Mouse (Mus musculus): ENCODE measurements around the gene H2-T22. TPM values are rescaled to one million over a fixed set of nuclear protein-coding genes. Genes with fewer than 3 reads are reported as not detected.
A peak's percentile ranks its signal among the peaks of the same experiment; 100 is the strongest.

The H2-T22 gene
- polyA plus RNA-seq, 1 experiment from 2014 or later, result 18.8 TPM

- Histone ChIP-seq H3K4me2 (ENCODE audit: low read depth, low read length) (no peak overlapping the region), H3K9me3 (ENCODE audit: control insufficient read depth, low read length) (no peaks in the 10 kb centered on the region; the same call in 1 of the 2 replicates), H3K4me3 (ENCODE audit: low read length) (no peak overlapping the region), H3K27ac (ENCODE audit: low read length) (no peak overlapping the region), H3K9ac (ENCODE audit: low read length) (no peak overlapping the region), H3K27me3 (ENCODE audit: control insufficient read depth, insufficient read depth, low read depth, low read length) (no peaks in the 10 kb centered on the region), H3K36me3 (ENCODE audit: control insufficient read depth, insufficient read depth, low read length) (no peaks in the 10 kb centered on the region), H3K4me1 (replicated peaks; ENCODE audit: control insufficient read depth, insufficient read depth, low read length) (peaks cover 8% of the 10 kb centered on the region)
- WGBS, result 92% methylated on average over 6 of the region's 6 CpGs
- ATAC-seq (ENCODE audit: low read depth), result no peak
These were observed 40.6 kb downstream of the H2-T22 start for GRCm38 (mm10) chr17:36001966-36002365.

DNA sequence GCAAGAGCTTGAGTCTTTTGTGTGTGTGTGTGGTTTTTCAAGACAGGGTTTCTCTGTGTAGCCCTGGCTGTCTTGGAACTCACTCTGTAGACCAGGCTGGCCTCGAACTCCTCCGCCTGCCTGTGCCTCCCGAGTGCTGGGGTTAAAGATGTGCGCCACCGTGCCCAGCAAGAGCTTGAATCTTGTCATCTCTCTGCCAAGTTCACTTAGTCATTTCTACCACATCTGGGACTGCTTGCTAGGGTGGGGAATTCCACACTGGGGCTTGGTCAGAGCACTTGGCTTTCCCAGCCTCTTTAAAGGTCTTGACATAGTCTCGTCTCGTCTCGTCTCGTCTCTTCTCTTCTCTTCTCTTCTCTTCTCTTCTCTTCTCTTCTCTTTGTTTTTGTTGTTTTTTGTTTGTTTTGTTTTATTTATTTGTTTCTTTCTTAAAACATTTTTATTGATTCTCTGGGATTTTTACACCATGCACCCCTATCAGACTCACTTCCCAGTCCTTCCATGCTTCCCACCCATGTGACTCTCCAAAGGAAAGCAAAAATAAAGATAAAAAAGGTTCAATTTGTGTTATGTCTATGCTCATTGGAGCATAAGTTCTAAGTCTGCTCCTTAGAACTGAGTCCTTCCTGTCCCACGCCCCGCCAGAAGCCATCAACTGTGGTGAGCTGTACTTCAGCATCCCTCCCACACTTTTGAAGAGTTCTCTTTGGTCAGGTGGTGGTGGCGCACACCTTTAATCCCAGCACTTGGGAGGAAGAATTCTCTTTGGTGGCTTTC lies 41.2 kb downstream of the H2-T22 start:
- ATAC-seq (ENCODE audit: low read depth), result no peak
- Histone ChIP-seq H3K36me3 (ENCODE audit: control insufficient read depth, insufficient read depth, low read length) (no peaks in the 10 kb centered on the region), H3K4me2 (ENCODE audit: low read depth, low read length) (no peak overlapping the region), H3K9me3 (ENCODE audit: control insufficient read depth, low read length) (no peaks in the 10 kb centered on the region; the same call in 1 of the 2 replicates), H3K4me3 (ENCODE audit: low read length) (no peak overlapping the region), H3K9ac (ENCODE audit: low read length) (no peak overlapping the region), H3K4me1 (replicated peaks; ENCODE audit: control insufficient read depth, insufficient read depth, low read length) (peaks cover 8% of the 10 kb centered on the region), H3K27ac (ENCODE audit: low read length) (no peak overlapping the region), H3K27me3 (ENCODE audit: control insufficient read depth, insufficient read depth, low read depth, low read length) (no peaks in the 10 kb centered on the region)
- 87% methylated on average over 12 of the region's 12 CpGs for WGBS

DNA sequence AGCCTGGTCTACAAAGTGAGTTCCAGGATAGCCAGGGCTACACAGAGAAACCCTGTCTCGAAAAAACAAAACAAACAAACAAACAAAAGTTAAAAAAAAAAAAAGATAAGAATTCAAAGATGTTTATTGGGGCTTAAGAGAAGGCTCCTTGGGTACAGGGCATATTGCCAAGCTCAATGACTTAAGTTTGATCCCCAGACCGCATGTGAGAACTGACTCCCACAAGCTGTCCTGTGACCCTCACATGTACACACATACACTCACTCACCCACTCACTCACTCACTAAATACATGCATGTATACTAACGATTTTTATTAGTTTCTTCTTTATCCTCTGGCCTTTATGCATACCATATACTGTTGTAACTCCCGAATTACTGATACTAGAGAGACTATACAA lies 42.2 kb downstream of the H2-T22 start:
- 74% methylated on average over 4 of the region's 4 CpGs for WGBS

DNA sequence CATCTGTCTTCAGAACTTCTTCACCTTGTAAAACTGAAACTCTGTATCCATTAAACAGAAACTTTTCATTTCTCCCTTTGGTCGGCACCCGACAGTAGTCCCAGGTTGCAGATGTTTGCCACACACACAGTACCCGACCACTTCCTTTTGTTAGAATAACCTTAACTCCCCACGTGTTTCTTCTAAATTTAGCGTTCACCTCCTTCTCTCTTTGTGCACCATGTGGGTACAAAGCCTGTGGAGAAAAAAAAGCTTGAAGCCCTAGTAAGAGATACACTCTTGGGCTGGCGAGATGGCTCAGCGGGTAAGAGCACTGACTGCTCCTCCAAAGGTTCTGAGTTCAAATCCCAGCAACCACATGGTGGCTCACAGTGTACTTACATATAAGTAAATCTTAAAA lies 43.2 kb downstream of the H2-T22 start:
- Histone ChIP-seq H3K9ac (ENCODE audit: low read length) (no peak overlapping the region), H3K4me2 (ENCODE audit: low read depth, low read length) (no peak overlapping the region), H3K4me3 (ENCODE audit: low read length) (no peak overlapping the region), H3K9me3 (ENCODE audit: control insufficient read depth, low read length) (no peaks in the 10 kb centered on the region), H3K36me3 (ENCODE audit: control insufficient read depth, insufficient read depth, low read length) (no peaks in the 10 kb centered on the region), H3K27me3 (ENCODE audit: control insufficient read depth, insufficient read depth, low read depth, low read length) (no peaks in the 10 kb centered on the region), H3K27ac (ENCODE audit: low read length) (no peak overlapping the region), H3K4me1 (replicated peaks; ENCODE audit: control insufficient read depth, insufficient read depth, low read length) (peaks cover 16% of the 10 kb centered on the region)
- WGBS, result 78% methylated on average over 7 of the region's 7 CpGs
- ATAC-seq (ENCODE audit: low read depth), result no peak

More for the DNA sequence above, 42.2 kb downstream of the H2-T22 start:
- H3K27ac ChIP-seq (ENCODE audit: low read length), result no peak overlapping the region
- no peak overlapping the region for H3K4me3 ChIP-seq (ENCODE audit: low read length)
- H3K9ac ChIP-seq (ENCODE audit: low read length), result no peak overlapping the region
- H3K4me2 ChIP-seq (ENCODE audit: low read depth, low read length), result no peak overlapping the region
- H3K9me3 ChIP-seq (ENCODE audit: control insufficient read depth, low read length), result no peaks in the 10 kb centered on the region
- ATAC-seq (ENCODE audit: low read depth), result no peak
- peaks cover 11% of the 10 kb centered on the region for H3K4me1 ChIP-seq (replicated peaks; ENCODE audit: control insufficient read depth, insufficient read depth, low read length)
- no peaks in the 10 kb centered on the region for H3K36me3 ChIP-seq (ENCODE audit: control insufficient read depth, insufficient read depth, low read length)
- no peaks in the 10 kb centered on the region for H3K27me3 ChIP-seq (ENCODE audit: control insufficient read depth, insufficient read depth, low read depth, low read length)

DNA sequence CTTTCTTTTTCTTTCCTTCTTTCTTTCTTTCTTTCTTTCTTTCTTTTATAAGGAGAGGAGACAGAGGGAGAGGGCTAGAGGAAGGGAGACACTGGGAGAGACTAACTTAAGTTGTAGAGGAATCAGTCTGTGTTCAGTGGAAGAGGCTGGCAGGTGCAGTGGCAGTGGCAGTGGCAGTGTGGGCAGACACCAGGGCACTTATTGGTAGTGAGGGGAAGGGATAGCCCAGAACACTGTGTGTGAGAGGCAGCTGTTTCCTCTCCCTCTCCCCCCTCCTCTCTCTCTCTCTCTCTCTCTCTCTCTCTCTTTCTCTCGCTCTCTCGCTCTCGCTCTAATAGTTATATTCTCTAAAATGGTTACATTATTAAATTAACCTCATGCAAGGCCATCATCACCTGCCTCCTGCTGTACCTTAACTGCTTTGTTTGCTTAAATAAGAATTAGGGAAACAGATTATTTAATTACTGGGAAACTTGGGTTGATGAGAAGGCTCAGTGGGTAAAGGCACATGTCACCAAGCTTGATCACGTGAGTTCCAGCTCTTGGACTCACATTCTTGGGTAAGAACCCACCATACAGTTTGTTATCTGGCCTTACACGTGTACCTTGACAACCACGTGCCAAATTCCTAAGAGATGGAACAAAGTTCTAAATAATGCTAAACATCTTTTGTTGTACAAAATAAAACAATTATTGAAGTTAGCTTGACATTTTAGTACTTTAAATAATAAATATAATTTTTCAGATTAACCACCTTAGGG lies 43.8 kb downstream of the H2-T22 start:
- no peak overlapping the region for H3K4me3 ChIP-seq (ENCODE audit: low read length)
- WGBS, result 82% methylated on average over 6 of the region's 6 CpGs
- no peaks in the 10 kb centered on the region for H3K9me3 ChIP-seq (ENCODE audit: control insufficient read depth, low read length)
- ATAC-seq (ENCODE audit: low read depth), result no peak
- H3K4me2 ChIP-seq (ENCODE audit: low read depth, low read length), result no peak overlapping the region
- H3K27me3 ChIP-seq (ENCODE audit: control insufficient read depth, insufficient read depth, low read depth, low read length), result no peaks in the 10 kb centered on the region
- H3K4me1 ChIP-seq (replicated peaks; ENCODE audit: control insufficient read depth, insufficient read depth, low read length), result peaks cover 16% of the 10 kb centered on the region
- H3K27ac ChIP-seq (ENCODE audit: low read length), result no peak overlapping the region
- H3K9ac ChIP-seq (ENCODE audit: low read length), result no peak overlapping the region
- H3K36me3 ChIP-seq (ENCODE audit: control insufficient read depth, insufficient read depth, low read length), result no peaks in the 10 kb centered on the region

GRCm38 (mm10) chr17:35997713-35998510 lies 44.6 kb downstream of the H2-T22 start:
- Histone ChIP-seq H3K27ac (ENCODE audit: low read length) (no peak overlapping the region), H3K27me3 (ENCODE audit: control insufficient read depth, insufficient read depth, low read depth, low read length) (no peaks in the 10 kb centered on the region), H3K4me1 (replicated peaks; ENCODE audit: control insufficient read depth, insufficient read depth, low read length) (peaks cover 16% of the 10 kb centered on the region), H3K4me3 (ENCODE audit: low read length) (no peak overlapping the region), H3K4me2 (ENCODE audit: low read depth, low read length) (no peak overlapping the region), H3K36me3 (ENCODE audit: control insufficient read depth, insufficient read depth, low read length) (no peaks in the 10 kb centered on the region), H3K9me3 (ENCODE audit: control insufficient read depth, low read length) (no peaks in the 10 kb centered on the region), H3K9ac (ENCODE audit: low read length) (no peak overlapping the region)
- WGBS, result 44% methylated on average over 12 of the region's 12 CpGs
- no peak for ATAC-seq (ENCODE audit: low read depth)

DNA sequence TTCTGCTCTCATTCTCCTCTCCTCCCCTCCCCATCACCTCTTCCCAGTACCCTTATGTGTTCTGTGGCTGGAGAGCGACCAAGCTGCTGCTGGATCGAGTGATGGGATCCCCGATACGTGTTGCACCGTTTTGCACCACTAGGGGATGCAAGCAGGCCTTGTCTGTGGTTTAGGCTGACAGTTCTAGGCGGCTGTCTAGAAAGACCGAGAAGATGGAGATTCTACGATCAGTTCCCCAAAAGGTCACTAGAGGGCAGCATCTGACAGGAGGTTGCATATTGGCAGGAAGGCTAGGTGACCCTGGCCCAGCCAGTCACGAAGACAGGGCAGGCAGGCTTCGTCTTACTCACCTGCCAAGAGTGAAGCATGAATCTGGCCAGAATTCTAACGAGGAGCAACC lies 45.6 kb downstream of the H2-T22 start:
- ATAC-seq (ENCODE audit: low read depth), result peak; percentile 63
- Histone ChIP-seq H3K9me3 (ENCODE audit: control insufficient read depth, low read length) (no peaks in the 10 kb centered on the region), H3K27ac (ENCODE audit: low read length) (no peak overlapping the region), H3K4me1 (replicated peaks; ENCODE audit: control insufficient read depth, insufficient read depth, low read length) (peaks cover 18% of the 10 kb centered on the region), H3K9ac (ENCODE audit: low read length) (no peak overlapping the region), H3K4me3 (ENCODE audit: low read length) (no peak overlapping the region), H3K27me3 (ENCODE audit: control insufficient read depth, insufficient read depth, low read depth, low read length) (no peaks in the 10 kb centered on the region), H3K36me3 (ENCODE audit: control insufficient read depth, insufficient read depth, low read length) (no peaks in the 10 kb centered on the region), H3K4me2 (ENCODE audit: low read depth, low read length) (no peak overlapping the region)
- 2% methylated on average over 11 of the region's 11 CpGs for WGBS

GRCm38 (mm10) chr17:35994879-35995240 lies 47.7 kb downstream of the H2-T22 start:
- ATAC-seq (ENCODE audit: low read depth), result no peak
- H3K36me3 ChIP-seq (ENCODE audit: control insufficient read depth, insufficient read depth, low read length), result no peaks in the 10 kb centered on the region
- peak overlapping the region; percentile 43; the same call in 1 of the 2 replicates for H3K27ac ChIP-seq (ENCODE audit: low read length)
- H3K9ac ChIP-seq (ENCODE audit: low read length), result peak overlapping the region; percentile 74
- H3K4me2 ChIP-seq (ENCODE audit: low read depth, low read length), result peak overlapping the region; percentile 69
- peak overlapping the region; percentile 71 for H3K4me3 ChIP-seq (ENCODE audit: low read length)
- H3K9me3 ChIP-seq (ENCODE audit: control insufficient read depth, low read length), result no peaks in the 10 kb centered on the region
- H3K27me3 ChIP-seq (ENCODE audit: control insufficient read depth, insufficient read depth, low read depth, low read length), result no peaks in the 10 kb centered on the region
- peaks cover 18% of the 10 kb centered on the region for H3K4me1 ChIP-seq (replicated peaks; ENCODE audit: control insufficient read depth, insufficient read depth, low read length)
- 4% methylated on average over 14 of the region's 14 CpGs for WGBS
